Mouse (Mus musculus) lung, embryonic 16.5 days (tissue): ENCODE results near the gene Tenm3. TPM values are rescaled to one million over a fixed set of nuclear protein-coding genes. Genes with fewer than 3 reads are reported as not detected.

Experiments
- ATAC-seq: fragments of 200-750 bp; cut with Nextera tagmentation; 2 replicates; pipeline ENCODE4 v1.8.0; 2017; ENCODE audit warnings: low read depth, mild to moderate bottlenecking, moderate library complexity
- H3K27ac ChIP-seq: fragments of 300-500 bp; sonication (generic); 2 replicates; pipeline ENCODE4 v1.5.1; 2014; ENCODE audit warnings: mild to moderate bottlenecking, control low read depth, low read length
- H3K27me3 ChIP-seq: fragments of 300-500 bp; sonication (generic); 2 replicates; pipeline ENCODE4 v1.6.1; 2014; ENCODE audit warnings: low read depth, low read length, mixed read lengths; ENCODE audit not compliant: control insufficient read depth, insufficient read depth
- H3K36me3 ChIP-seq: fragments of 300-500 bp; sonication (generic); 2 replicates; pipeline ENCODE4 v1.6.1; 2014; ENCODE audit warnings: low read length; ENCODE audit not compliant: control insufficient read depth, insufficient read depth
- H3K4me1 ChIP-seq: fragments of 300-500 bp; sonication (generic); replicated peaks from 2 replicates; pipeline ENCODE4 v1.6.1; 2014; ENCODE audit warnings: low read length, mixed read lengths; ENCODE audit not compliant: control insufficient read depth, insufficient read depth
- H3K4me2 ChIP-seq: fragments of 300-500 bp; sonication (generic); 2 replicates; pipeline ENCODE4 v1.6.1; 2014; ENCODE audit warnings: low read depth, low read length, control low read depth
- H3K4me3 ChIP-seq: fragments of 300-500 bp; sonication (generic); 2 replicates; pipeline ENCODE4 v1.5.1; 2014; ENCODE audit warnings: mild to moderate bottlenecking, low read length, control low read depth
- H3K9ac ChIP-seq: fragments of 300-500 bp; sonication (generic); 2 replicates; pipeline ENCODE4 v1.6.1; 2014; ENCODE audit warnings: low read length, control low read depth
- H3K9me3 ChIP-seq: fragments of 300-500 bp; sonication (generic); 2 replicates; pipeline ENCODE4 v1.6.1; 2016; ENCODE audit warnings: low read length; ENCODE audit not compliant: control insufficient read depth
- WGBS: fragments of 180-500 bp; shearing (Covaris S2); extraction: QIAGEN DNeasy Blood & Tissue Kit; methylation state at CpG from one replicate; pipeline ENCODE4 v1.1.7; 2014; 5-methylcytosine and 5-hydroxymethylcytosine counted together
- polyA plus RNA-seq: library from polyadenylated mRNA; unstranded; fragments of >200 nt; fragmentation: Nextera tagmentation; extraction: Ambion mirVana; gene quantifications from 2 replicates; pipeline ENCODE4 v1.2.1, GENCODE M21; 2015

Tenm3 gene
- polyA plus RNA-seq, 1 experiment from 2014 or later = 4.1 TPM

DNA sequence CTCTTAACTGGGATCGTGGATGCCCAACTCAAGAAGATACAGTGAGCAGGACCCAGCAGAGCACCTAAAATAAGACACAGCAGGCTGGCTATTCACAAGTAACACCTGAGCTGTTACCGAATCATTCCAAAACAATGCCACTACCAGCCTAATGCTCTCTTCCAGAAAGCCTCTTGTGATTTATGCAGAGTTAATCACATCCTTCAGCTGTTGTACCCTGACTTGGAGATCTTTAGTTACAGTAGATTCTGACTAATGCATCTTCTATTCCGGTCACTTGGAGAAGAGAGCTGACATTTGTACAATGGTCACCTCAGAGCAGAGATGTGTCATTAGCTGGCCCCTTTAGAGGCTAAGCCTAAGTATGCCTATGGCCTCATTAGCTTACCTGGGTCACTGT lies 550.0 kb downstream of the Tenm3 start:
- no peaks in the 10 kb centered on the region for H3K36me3 ChIP-seq
- WGBS = 93% methylated on average over 3 of the region's 3 CpGs
- H3K9ac ChIP-seq = no peak overlapping the region
- H3K4me1 ChIP-seq = no peaks in the 10 kb centered on the region
- H3K4me2 ChIP-seq = no peak overlapping the region
- H3K27me3 ChIP-seq = no peaks in the 10 kb centered on the region
- no peaks in the 10 kb centered on the region for H3K9me3 ChIP-seq
- H3K27ac ChIP-seq = no peak overlapping the region
- H3K4me3 ChIP-seq = no peak overlapping the region
- no peak for ATAC-seq

DNA sequence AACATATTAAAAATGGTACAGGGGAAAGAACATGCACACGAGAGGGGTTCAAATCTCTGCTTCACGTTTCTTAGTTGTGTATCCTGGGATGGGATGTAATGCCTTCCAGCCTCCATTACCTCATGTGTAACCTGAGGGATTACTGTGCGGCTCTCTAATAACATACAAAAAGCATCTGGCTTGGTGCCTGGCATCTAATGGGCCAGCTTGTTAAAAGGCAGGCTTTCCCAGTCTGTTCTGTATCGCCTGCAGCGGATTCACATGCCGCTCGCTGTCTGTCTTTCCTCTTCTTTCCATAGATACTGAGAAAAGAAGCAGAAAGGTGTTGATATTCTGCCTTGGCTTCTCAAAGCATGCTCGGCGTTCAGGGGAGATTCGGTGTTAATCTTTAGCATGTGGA lies 558.3 kb downstream of the Tenm3 start:
- no peak overlapping the region for H3K9ac ChIP-seq
- WGBS = 90% methylated on average over 10 of the region's 10 CpGs

DNA sequence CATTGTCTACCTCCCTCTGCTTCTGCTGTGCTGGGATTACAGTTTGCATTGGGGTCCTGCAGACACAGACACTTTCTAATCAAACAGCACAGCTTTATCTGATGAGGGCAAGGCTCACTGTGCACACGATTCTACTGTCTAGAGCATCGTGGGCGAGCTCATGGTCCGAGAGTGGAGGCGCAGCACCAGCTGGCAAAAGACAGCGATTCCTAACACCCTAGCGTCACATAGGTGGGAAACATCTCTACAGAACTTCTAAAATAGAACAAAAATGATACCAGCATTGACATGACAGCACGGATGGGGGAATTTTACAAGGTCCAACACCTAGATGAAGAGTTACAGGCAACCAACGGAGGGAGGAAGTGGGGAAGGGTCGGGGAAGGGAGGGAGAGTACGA lies 561.9 kb downstream of the Tenm3 start:
- H3K27ac ChIP-seq = no peak overlapping the region
- no peak for ATAC-seq
- no peak overlapping the region for H3K9ac ChIP-seq
- H3K4me3 ChIP-seq = no peak overlapping the region
- no peaks in the 10 kb centered on the region for H3K4me1 ChIP-seq
- H3K4me2 ChIP-seq = no peak overlapping the region
- no peaks in the 10 kb centered on the region for H3K9me3 ChIP-seq
- WGBS = 84% methylated on average over 11 of the region's 11 CpGs
- H3K27me3 ChIP-seq = no peaks in the 10 kb centered on the region
- no peaks in the 10 kb centered on the region for H3K36me3 ChIP-seq

More for the DNA sequence above, 558.3 kb downstream of the Tenm3 start:
- Histone ChIP-seq H3K27ac (no peak overlapping the region), H3K9me3 (no peaks in the 10 kb centered on the region), H3K4me2 (no peak overlapping the region), H3K4me1 (no peaks in the 10 kb centered on the region), H3K4me3 (no peak overlapping the region), H3K36me3 (no peaks in the 10 kb centered on the region), H3K27me3 (no peaks in the 10 kb centered on the region)
- no peak for ATAC-seq

DNA sequence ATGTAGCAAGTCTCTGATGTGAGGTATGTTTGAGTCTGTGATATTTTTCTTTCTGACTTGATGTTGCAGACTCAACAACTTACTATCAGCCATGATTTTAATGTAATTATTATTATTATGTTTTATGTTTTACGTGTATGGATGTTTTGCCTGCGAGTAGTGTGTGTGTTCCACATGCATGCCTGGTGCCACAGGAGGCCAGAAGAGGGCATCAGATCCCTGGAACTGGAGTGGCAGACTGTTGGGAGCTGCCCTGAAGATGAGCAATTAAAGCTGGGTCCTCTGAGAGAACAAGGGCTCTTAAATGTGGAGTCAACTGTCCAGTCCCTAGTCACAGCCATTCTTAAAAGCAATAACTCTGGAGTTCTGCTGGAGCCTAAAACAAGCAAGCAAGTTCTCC lies 564.4 kb downstream of the Tenm3 start:
- Histone ChIP-seq H3K4me1 (no peaks in the 10 kb centered on the region), H3K27ac (no peak overlapping the region), H3K9ac (no peak overlapping the region), H3K9me3 (peaks cover 5% of the 10 kb centered on the region), H3K36me3 (peaks cover 6% of the 10 kb centered on the region; the same call in 1 of the 2 replicates), H3K4me3 (no peak overlapping the region), H3K27me3 (no peaks in the 10 kb centered on the region), H3K4me2 (no peak overlapping the region)
- ATAC-seq = no peak
- 90% methylated on average over 2 of the region's 2 CpGs for WGBS

DNA sequence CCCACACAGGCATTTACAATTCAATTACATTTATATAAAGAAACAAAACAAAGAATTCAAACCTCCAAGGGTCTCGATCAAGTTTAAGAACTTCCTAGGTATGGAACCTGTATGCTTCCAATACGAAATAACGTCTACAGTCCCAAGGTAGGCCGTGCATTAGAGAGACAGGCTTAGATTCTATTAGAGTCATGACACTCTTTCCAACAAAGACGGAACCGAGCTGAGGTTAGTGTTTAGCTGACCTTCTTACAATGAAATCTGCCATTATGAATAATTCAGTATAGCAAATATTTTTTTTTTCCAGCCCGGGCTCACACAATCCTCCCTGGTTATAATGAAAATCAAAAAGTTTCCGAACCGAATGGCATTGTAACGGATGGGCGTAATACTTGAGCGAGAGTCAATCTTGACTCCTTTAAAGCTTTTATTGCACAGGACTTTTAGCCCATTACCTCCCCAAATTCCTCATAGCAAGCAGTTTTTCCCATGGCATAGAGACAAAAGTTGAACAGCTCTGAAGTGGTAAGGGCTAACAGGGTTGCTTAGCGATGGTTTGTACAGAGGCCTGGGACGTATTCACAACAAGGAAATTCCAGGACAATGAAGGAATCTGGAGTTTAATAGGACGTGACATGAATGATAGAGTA lies 565.6 kb downstream of the Tenm3 start:
- H3K9ac ChIP-seq = no peak overlapping the region
- no peak overlapping the region for H3K4me2 ChIP-seq
- H3K27me3 ChIP-seq = no peaks in the 10 kb centered on the region
- no peaks in the 10 kb centered on the region for H3K4me1 ChIP-seq
- no peak for ATAC-seq
- H3K27ac ChIP-seq = no peak overlapping the region
- H3K9me3 ChIP-seq = peaks cover 5% of the 10 kb centered on the region
- no peak overlapping the region for H3K4me3 ChIP-seq
- 87% methylated on average over 15 of the region's 15 CpGs for WGBS
- H3K36me3 ChIP-seq = peaks cover 6% of the 10 kb centered on the region; the same call in 1 of the 2 replicates

DNA sequence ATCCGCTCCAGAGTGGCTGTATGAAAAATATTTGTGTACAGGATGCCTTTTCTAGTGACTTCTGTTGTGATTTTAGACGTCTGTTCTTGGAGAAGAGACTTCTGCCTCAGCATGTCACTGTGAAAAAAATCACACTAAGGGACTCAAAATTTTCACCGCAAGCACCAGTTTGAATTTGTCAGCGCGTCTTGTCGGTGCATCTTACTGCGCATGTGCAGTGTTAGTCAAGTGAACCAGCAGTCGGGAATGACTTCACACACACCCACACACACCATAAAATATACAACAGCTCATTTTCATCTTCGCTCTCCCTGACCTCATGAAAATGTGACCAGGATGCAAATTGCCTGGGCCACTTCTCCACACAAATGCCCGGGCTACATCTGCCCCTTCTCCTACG lies 568.7 kb downstream of the Tenm3 start:
- peaks cover 5% of the 10 kb centered on the region for H3K9me3 ChIP-seq
- H3K4me1 ChIP-seq = no peaks in the 10 kb centered on the region
- no peak overlapping the region for H3K4me3 ChIP-seq
- H3K27ac ChIP-seq = no peak overlapping the region
- H3K4me2 ChIP-seq = no peak overlapping the region
- peaks cover 6% of the 10 kb centered on the region; the same call in 1 of the 2 replicates for H3K36me3 ChIP-seq
- ATAC-seq = no peak
- no peaks in the 10 kb centered on the region for H3K27me3 ChIP-seq
- H3K9ac ChIP-seq = no peak overlapping the region
- 86% methylated on average over 11 of the region's 11 CpGs for WGBS

DNA sequence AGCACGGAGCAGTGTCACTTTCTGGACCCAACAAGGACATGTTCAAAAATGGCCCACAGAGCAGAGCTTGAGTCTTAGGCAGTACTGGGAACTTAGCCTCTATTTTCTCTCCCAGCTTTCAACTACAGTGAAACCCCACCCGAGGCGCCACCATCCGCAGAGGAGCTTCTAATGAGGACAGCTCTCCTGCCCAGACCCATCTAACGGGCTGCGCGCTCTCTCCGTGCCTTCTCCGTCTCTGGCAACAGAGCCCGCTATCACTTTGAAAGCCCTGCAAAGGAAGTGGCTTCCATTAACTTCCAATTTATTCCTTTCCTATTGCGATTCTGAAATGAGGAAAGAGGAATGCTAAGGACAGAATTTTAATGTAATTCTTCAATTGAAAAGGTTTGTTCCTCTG lies 569.2 kb downstream of the Tenm3 start:
- Histone ChIP-seq H3K4me2 (no peak overlapping the region), H3K4me1 (no peaks in the 10 kb centered on the region), H3K27me3 (no peaks in the 10 kb centered on the region), H3K36me3 (peaks cover 6% of the 10 kb centered on the region; the same call in 1 of the 2 replicates), H3K9me3 (peaks cover 5% of the 10 kb centered on the region), H3K4me3 (no peak overlapping the region), H3K9ac (no peak overlapping the region), H3K27ac (no peak overlapping the region)
- WGBS = 92% methylated on average over 11 of the region's 11 CpGs
- ATAC-seq = no peak

DNA sequence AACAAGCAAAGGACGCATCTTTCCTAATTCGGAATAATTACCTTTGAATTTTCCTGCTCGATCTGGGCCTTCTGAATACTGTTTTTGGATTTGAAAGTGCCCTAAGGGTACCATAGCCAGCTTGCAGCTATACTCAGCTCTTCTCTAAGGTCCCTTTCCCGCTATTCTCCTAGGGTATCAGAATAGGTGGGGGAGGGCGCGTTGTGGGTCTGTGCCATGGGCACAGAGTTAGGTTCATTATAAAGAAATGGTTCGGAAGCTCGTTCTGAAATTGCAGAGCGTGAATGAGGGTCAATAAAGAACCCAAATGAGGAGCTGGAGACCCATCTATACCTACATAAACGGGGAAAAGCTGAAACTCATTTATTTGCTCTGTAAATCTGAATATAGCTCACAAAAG lies 575.1 kb downstream of the Tenm3 start:
- H3K9ac ChIP-seq = no peak overlapping the region
- WGBS = 89% methylated on average over 10 of the region's 10 CpGs
- no peak overlapping the region for H3K27ac ChIP-seq
- H3K27me3 ChIP-seq = no peaks in the 10 kb centered on the region
- H3K9me3 ChIP-seq = no peaks in the 10 kb centered on the region
- ATAC-seq = no peak
- H3K36me3 ChIP-seq = no peaks in the 10 kb centered on the region
- H3K4me1 ChIP-seq = no peaks in the 10 kb centered on the region
- H3K4me2 ChIP-seq = no peak overlapping the region
- no peak overlapping the region for H3K4me3 ChIP-seq

DNA sequence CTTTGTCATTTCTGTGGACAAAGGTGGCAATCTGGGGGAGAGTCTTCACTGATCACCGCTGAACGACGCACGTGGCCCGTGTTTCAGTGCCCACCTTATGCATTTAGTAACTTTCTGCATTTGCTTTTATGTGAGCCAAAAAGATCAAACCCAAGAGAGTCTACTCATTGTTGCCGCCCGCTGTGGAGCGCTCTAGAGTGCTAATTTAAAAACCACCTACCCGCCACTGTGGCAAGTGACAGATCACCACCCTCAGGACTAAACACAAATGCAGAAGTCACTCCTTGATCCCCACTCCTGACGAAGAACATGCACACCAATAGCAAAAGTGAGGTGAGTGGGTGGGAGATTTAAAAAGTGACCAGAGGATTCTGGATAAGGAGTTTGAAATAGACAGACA lies 583.5 kb downstream of the Tenm3 start:
- 92% methylated on average over 10 of the region's 10 CpGs for WGBS
- ATAC-seq = no peak
- no peaks in the 10 kb centered on the region for H3K9me3 ChIP-seq
- H3K4me1 ChIP-seq = no peaks in the 10 kb centered on the region
- H3K27ac ChIP-seq = no peak overlapping the region
- no peak overlapping the region for H3K4me2 ChIP-seq
- H3K36me3 ChIP-seq = no peaks in the 10 kb centered on the region
- H3K9ac ChIP-seq = no peak overlapping the region
- H3K27me3 ChIP-seq = no peaks in the 10 kb centered on the region
- no peak overlapping the region for H3K4me3 ChIP-seq

DNA sequence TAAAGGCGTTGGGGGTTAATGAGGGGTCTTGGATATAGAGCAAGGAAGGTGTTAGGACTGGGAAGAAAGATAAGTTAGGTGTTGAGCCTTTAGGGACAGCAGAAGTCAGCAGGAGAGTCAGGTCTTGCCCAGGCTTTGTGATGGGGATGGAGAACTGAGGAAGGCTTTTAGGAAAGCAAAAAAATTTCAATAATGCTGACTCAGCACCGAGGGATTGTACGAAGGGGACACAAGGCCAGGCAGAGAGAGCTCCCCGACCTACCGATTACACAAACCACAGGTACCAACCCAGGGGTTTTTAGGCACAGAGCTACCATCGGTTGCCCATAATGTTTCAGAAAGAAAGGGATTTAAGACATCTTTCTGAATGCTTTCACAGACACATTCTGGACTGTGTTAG lies 583.9 kb downstream of the Tenm3 start:
- Histone ChIP-seq H3K4me2 (no peak overlapping the region), H3K4me1 (no peaks in the 10 kb centered on the region), H3K27ac (no peak overlapping the region), H3K27me3 (no peaks in the 10 kb centered on the region), H3K4me3 (no peak overlapping the region), H3K9me3 (no peaks in the 10 kb centered on the region), H3K36me3 (no peaks in the 10 kb centered on the region), H3K9ac (no peak overlapping the region)
- ATAC-seq = no peak
- 72% methylated on average over 6 of the region's 6 CpGs for WGBS
